Mouse (Mus musculus) heart, postnatal 0 days (tissue): ENCODE results near the gene Rdh16f2.

Source experiments
- CTCF ChIP-seq: IDR thresholded peaks from 2 replicates; pipeline ENCODE4 v1.5.1; 2016; ENCODE audit warnings: antibody characterized with exemption, control low read depth, low read depth
- EP300 ChIP-seq: IDR thresholded peaks from 2 replicates; pipeline ENCODE4 v1.6.1; 2016; ENCODE audit warnings: antibody characterized with exemption, low read depth

DNA sequence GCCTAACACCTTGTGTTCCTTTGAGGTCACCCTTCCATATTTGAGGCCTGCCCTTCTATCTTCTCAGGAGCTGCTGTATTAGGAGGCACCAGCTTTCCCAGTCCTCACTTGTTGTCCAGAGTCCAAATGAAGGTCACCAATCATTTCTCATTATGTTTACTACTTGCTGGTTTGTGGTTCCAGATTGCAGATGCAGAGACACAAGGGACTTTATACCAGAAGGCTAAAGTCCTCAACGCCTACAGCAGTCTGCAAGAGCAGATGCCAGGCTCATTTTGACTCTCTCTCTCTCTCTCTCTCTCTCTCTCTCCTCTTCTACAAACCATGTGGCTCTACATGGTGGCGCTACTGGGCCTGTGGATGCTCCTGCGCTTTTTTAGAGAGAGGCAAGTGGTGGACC, at the start of gene Rdh16f2:
- TF ChIP-seq CTCF = no peak
- no peak for TF ChIP-seq EP300
